Mouse (Mus musculus) kidney, embryonic 14.5 days (tissue): ENCODE data around the gene Kif26b. TPM values are rescaled to one million over a fixed set of nuclear protein-coding genes. Genes with fewer than 3 reads are reported as not detected.

Source experiments
- ATAC-seq: fragments of 200-750 bp; cut with Nextera tagmentation; 2 replicates; pipeline ENCODE4 v1.8.0; 2017; ENCODE audit warnings: moderate number of reproducible peaks, mild to moderate bottlenecking, moderate TSS enrichment, moderate library complexity; ENCODE audit not compliant: low FRiP score, low TSS enrichment
- H3K27ac ChIP-seq: fragments of 300-500 bp; sonication (generic); 2 replicates; pipeline ENCODE4 v1.5.1; 2014; ENCODE audit warnings: low read depth, mild to moderate bottlenecking, low read length, moderate library complexity, mixed read lengths
- H3K27me3 ChIP-seq: fragments of 300-500 bp; sonication (generic); 2 replicates; pipeline ENCODE4 v1.6.1; 2014; ENCODE audit warnings: mild to moderate bottlenecking, low read length; ENCODE audit not compliant: control insufficient read depth, insufficient read depth
- H3K36me3 ChIP-seq: fragments of 300-500 bp; sonication (generic); 2 replicates; pipeline ENCODE4 v1.6.1; 2014; ENCODE audit warnings: low read length, mixed read lengths; ENCODE audit not compliant: control insufficient read depth, insufficient read depth
- H3K4me1 ChIP-seq: fragments of 300-500 bp; sonication (generic); 2 replicates; pipeline ENCODE4 v1.6.1; 2014; ENCODE audit warnings: low read length, mixed read lengths; ENCODE audit not compliant: control insufficient read depth, insufficient read depth
- H3K4me2 ChIP-seq: fragments of 300-500 bp; sonication (generic); replicated peaks from 2 replicates; pipeline ENCODE4 v1.6.1; 2014; ENCODE audit warnings: low read depth, mild to moderate bottlenecking, low read length
- H3K4me3 ChIP-seq: fragments of 300-500 bp; sonication (generic); 2 replicates; pipeline ENCODE4 v1.5.1; 2014; ENCODE audit warnings: mild to moderate bottlenecking, low read length
- H3K9ac ChIP-seq: fragments of 300-500 bp; sonication (generic); 2 replicates; pipeline ENCODE4 v1.6.1; 2014; ENCODE audit warnings: low read depth, mild to moderate bottlenecking, low read length, moderate library complexity
- H3K9me3 ChIP-seq: fragments of 300-500 bp; sonication (generic); 2 replicates; pipeline ENCODE4 v1.6.1; 2016; ENCODE audit warnings: low read length; ENCODE audit not compliant: control insufficient read depth
- WGBS: fragments of 180-500 bp; shearing (Covaris S2); extraction: QIAGEN DNeasy Blood & Tissue Kit; methylation state at CpG from one replicate; pipeline ENCODE4 v1.1.7; 2014; 5-methylcytosine and 5-hydroxymethylcytosine counted together
- polyA plus RNA-seq: library from polyadenylated mRNA; unstranded; fragments of >200 nt; fragmentation: Nextera tagmentation; extraction: Ambion mirVana; gene quantifications from 2 replicates; pipeline ENCODE4 v1.2.1, GENCODE M21; 2014

Gene Kif26b
- polyA plus RNA-seq, 1 experiment from 2014 or later = 22.9 TPM

GRCm38 (mm10) chr1:178866757-178867156 lies 337.8 kb downstream of the Kif26b start:
- Histone ChIP-seq H3K4me3 (no peak overlapping the region), H3K4me2 (no peak overlapping the region), H3K27ac (no peak overlapping the region), H3K36me3 (peaks cover 4% of the 10 kb centered on the region), H3K9ac (no peak overlapping the region), H3K27me3 (no peaks in the 10 kb centered on the region), H3K9me3 (0 out of 2 replicates have a peak, but pooled peaks cover 2% of the 10 kb centered on the region), H3K4me1 (no peaks in the 10 kb centered on the region)
- 94% methylated on average over 4 of the region's 4 CpGs for WGBS
- ATAC-seq = no peak

GRCm38 (mm10) chr1:178871055-178871454 lies 342.1 kb downstream of the Kif26b start:
- Histone ChIP-seq H3K27ac (no peak overlapping the region), H3K4me3 (no peak overlapping the region), H3K27me3 (no peaks in the 10 kb centered on the region), H3K4me2 (no peak overlapping the region), H3K4me1 (no peaks in the 10 kb centered on the region), H3K36me3 (peaks cover 27% of the 10 kb centered on the region), H3K9me3 (no peaks in the 10 kb centered on the region), H3K9ac (no peak overlapping the region)
- no peak for ATAC-seq
- WGBS = 33% methylated on average over 3 of the region's 3 CpGs

- H3K9me3 ChIP-seq = no peaks in the 10 kb centered on the region
- H3K4me2 ChIP-seq = no peak overlapping the region
- no peaks in the 10 kb centered on the region for H3K27me3 ChIP-seq
- H3K36me3 ChIP-seq = peaks cover 26% of the 10 kb centered on the region
- no peak overlapping the region for H3K4me3 ChIP-seq
- H3K27ac ChIP-seq = no peak overlapping the region
- ATAC-seq = no peak
- H3K4me1 ChIP-seq = no peaks in the 10 kb centered on the region
- no peak overlapping the region for H3K9ac ChIP-seq
- 76% methylated on average over 2 of the region's 2 CpGs for WGBS
These were observed 348.0 kb downstream of the Kif26b start for GRCm38 (mm10) chr1:178876926-178877325.

- H3K36me3 ChIP-seq = peaks cover 26% of the 10 kb centered on the region
- 62% methylated on average over 1 of the region's 1 CpGs for WGBS
- ATAC-seq = no peak
These were observed 349.8 kb downstream of the Kif26b start for GRCm38 (mm10) chr1:178878676-178879075.

GRCm38 (mm10) chr1:178880905-178881304 lies 352.0 kb downstream of the Kif26b start:
- Histone ChIP-seq H3K9ac (no peak overlapping the region), H3K4me2 (no peak overlapping the region), H3K36me3 (peaks cover 6% of the 10 kb centered on the region; the same call in 1 of the 2 replicates), H3K9me3 (no peaks in the 10 kb centered on the region), H3K27ac (no peak overlapping the region), H3K27me3 (no peaks in the 10 kb centered on the region), H3K4me1 (no peaks in the 10 kb centered on the region), H3K4me3 (no peak overlapping the region)
- whole genome bisulfite sequencing = 80% methylated on average over 7 of the region's 7 CpGs
- ATAC-seq = no peak

More at GRCm38 (mm10) chr1:178878676-178879075, 349.8 kb downstream of the Kif26b start:
- Histone ChIP-seq H3K9ac (no peak overlapping the region), H3K9me3 (no peaks in the 10 kb centered on the region), H3K4me2 (no peak overlapping the region), H3K4me1 (no peaks in the 10 kb centered on the region), H3K4me3 (no peak overlapping the region), H3K27ac (no peak overlapping the region), H3K27me3 (no peaks in the 10 kb centered on the region)

- ATAC-seq = no peak
- 80% methylated on average over 5 of the region's 5 CpGs for WGBS
- no peak overlapping the region for H3K9ac ChIP-seq
These were observed 357.7 kb downstream of the Kif26b start for GRCm38 (mm10) chr1:178886671-178887070.

GRCm38 (mm10) chr1:178892376-178892775 lies 363.5 kb downstream of the Kif26b start:
- no peak for ATAC-seq

More at GRCm38 (mm10) chr1:178886671-178887070, 357.7 kb downstream of the Kif26b start:
- Histone ChIP-seq H3K27me3 (no peaks in the 10 kb centered on the region), H3K4me3 (no peak overlapping the region), H3K27ac (no peak overlapping the region), H3K4me1 (no peaks in the 10 kb centered on the region), H3K4me2 (no peak overlapping the region), H3K9me3 (no peaks in the 10 kb centered on the region), H3K36me3 (peaks cover 2% of the 10 kb centered on the region; the same call in 1 of the 2 replicates)

GRCm38 (mm10) chr1:178893229-178894080 lies 364.5 kb downstream of the Kif26b start:
- Histone ChIP-seq H3K36me3 (no peaks in the 10 kb centered on the region), H3K9ac (no peak overlapping the region), H3K4me1 (no peaks in the 10 kb centered on the region), H3K9me3 (no peaks in the 10 kb centered on the region), H3K27ac (no peak overlapping the region), H3K4me3 (no peak overlapping the region), H3K4me2 (no peak overlapping the region), H3K27me3 (no peaks in the 10 kb centered on the region)
- ATAC-seq = no peak
- 90% methylated on average over 11 of the region's 11 CpGs for WGBS

More at GRCm38 (mm10) chr1:178892376-178892775, 363.5 kb downstream of the Kif26b start:
- Histone ChIP-seq H3K4me1 (no peaks in the 10 kb centered on the region), H3K4me2 (no peak overlapping the region), H3K4me3 (no peak overlapping the region), H3K9ac (no peak overlapping the region), H3K9me3 (no peaks in the 10 kb centered on the region), H3K36me3 (no peaks in the 10 kb centered on the region; the same call in 1 of the 2 replicates), H3K27ac (no peak overlapping the region), H3K27me3 (no peaks in the 10 kb centered on the region)
- WGBS = 96% methylated on average over 6 of the region's 6 CpGs

GRCm38 (mm10) chr1:178894081-178894401 lies 365.1 kb downstream of the Kif26b start:
- Histone ChIP-seq H3K9me3 (no peaks in the 10 kb centered on the region), H3K4me3 (no peak overlapping the region), H3K4me1 (no peaks in the 10 kb centered on the region), H3K36me3 (no peaks in the 10 kb centered on the region), H3K27ac (no peak overlapping the region), H3K27me3 (no peaks in the 10 kb centered on the region), H3K4me2 (no peak overlapping the region), H3K9ac (no peak overlapping the region)
- 92% methylated on average over 3 of the region's 3 CpGs for WGBS
- ATAC-seq = no peak
